Mouse (Mus musculus) left cerebral cortex, postnatal 25 days (tissue): Measurements from ENCODE around the gene Gbx2. TPM values are rescaled to one million over a fixed set of nuclear protein-coding genes. Genes with fewer than 3 reads are reported as not detected.

Experiments used
- DNase-seq, 2 experiments: peaks; one replicate each; pipeline ENCODE4 v3.0.0; 2022; ENCODE audit warnings: low spot score in 2 of 2, mixed read lengths in 1 of 2
- intact Hi-C: fragments of 180-260 bp; cut with DNase I; formaldehyde crosslinking; loops from one replicate; pipeline ENCODE4 v1.15.1; 2025
- total RNA-seq, 2 experiments: library from RNA; stranded (reverse); gene quantifications; 2 replicates each; pipeline ENCODE4 v1.2.3; 2021

Gene Gbx2
- total RNA-seq, 2 experiments from 2014 or later: 0.44 TPM; not detected in 1

GRCm38 (mm10) chr1:89938884-89939595, 8.1 kb upstream of the Gbx2 start:
- no peak for DNase-seq
- intact Hi-C loops: no loop called here

GRCm38 (mm10) chr1:89935493-89936348, 4.7 kb upstream of the Gbx2 start:
- intact Hi-C loops: no loop called here
- no peak for DNase-seq

- intact Hi-C loops: no loop called here
- no peak for DNase-seq
Observed at GRCm38 (mm10) chr1:89934316-89935260, 3.6 kb upstream of the Gbx2 start.

GRCm38 (mm10) chr1:89933786-89934185, 2.8 kb upstream of the Gbx2 start:
- intact Hi-C loops: no loop called here
- DNase-seq: no peak

- DNase-seq: no peak
- intact Hi-C loops: no loop called here
Observed at GRCm38 (mm10) chr1:89933028-89933427, 2.0 kb upstream of the Gbx2 start.

GRCm38 (mm10) chr1:89932616-89933015, 1.6 kb upstream of the Gbx2 start:
- no peak for DNase-seq
- intact Hi-C loops: no loop called here

GRCm38 (mm10) chr1:89932021-89932423, 1.0 kb upstream of the Gbx2 start:
- no peak for DNase-seq
- intact Hi-C loops: no loop called here

- no peak for DNase-seq
- intact Hi-C loops: no loop called here
Observed at GRCm38 (mm10) chr1:89930551-89930950, 428 bp downstream of the Gbx2 start.

GRCm38 (mm10) chr1:89929721-89930505, 1.1 kb downstream of the Gbx2 start:
- DNase-seq: no peak
- intact Hi-C loops: no loop called here

GRCm38 (mm10) chr1:89929181-89929580, 1.8 kb downstream of the Gbx2 start:
- no peak for DNase-seq
- intact Hi-C loops: no loop called here

GRCm38 (mm10) chr1:89928676-89929075, 2.3 kb downstream of the Gbx2 start:
- DNase-seq: no peak
- intact Hi-C loops: no loop called here

GRCm38 (mm10) chr1:89927061-89927661, 3.8 kb downstream of the Gbx2 start:
- DNase-seq: no peak
- intact Hi-C loops: no loop called here

- intact Hi-C loops: no loop called here
Observed at GRCm38 (mm10) chr1:89926583-89927060, 4.4 kb downstream of the Gbx2 start.

GRCm38 (mm10) chr1:89925501-89926190, 5.3 kb downstream of the Gbx2 start:
- intact Hi-C loops: no loop called here
- DNase-seq: no peak

More at GRCm38 (mm10) chr1:89926583-89927060, 4.4 kb downstream of the Gbx2 start:
- no peak for DNase-seq

GRCm38 (mm10) chr1:89923642-89924020, 7.3 kb downstream of the Gbx2 start:
- intact Hi-C loops: no loop called here
- no peak for DNase-seq

- intact Hi-C loops: no loop called here
Observed at GRCm38 (mm10) chr1:89922883-89923641, 7.9 kb downstream of the Gbx2 start.

GRCm38 (mm10) chr1:89922282-89922681, 8.7 kb downstream of the Gbx2 start:
- intact Hi-C loops: no loop called here

More at GRCm38 (mm10) chr1:89922883-89923641, 7.9 kb downstream of the Gbx2 start:
- DNase-seq: no peak

More at GRCm38 (mm10) chr1:89922282-89922681, 8.7 kb downstream of the Gbx2 start:
- no peak for DNase-seq
